Mouse (Mus musculus) heart, embryonic 14.5 days (tissue): ENCODE data around the gene Serpinb1c. TPM values are rescaled to one million over a fixed set of nuclear protein-coding genes. Genes with fewer than 3 reads are reported as not detected.

Experiments used
- ATAC-seq: fragments of 200-750 bp; cut with Nextera tagmentation; 2 replicates; pipeline ENCODE4 v1.8.0; 2017; ENCODE audit warnings: low read depth, moderate TSS enrichment; ENCODE audit not compliant: insufficient number of reproducible peaks, insufficient read depth, low FRiP score
- H3K27ac ChIP-seq, 2 experiments: fragments of 200-500 bp in 1 of 2; fragments of 300-500 bp in 1 of 2; sonication (generic) in 1 of 2; replicated peaks in 1 of 2; 2 replicates each; pipeline ENCODE4 v1.5.1; 2012 to 2014; ENCODE audit warnings: low read depth in 2 of 2, low read length in 2 of 2, control low read depth in 1 of 2, mild to moderate bottlenecking in 1 of 2, mixed read lengths in 1 of 2; ENCODE audit not compliant: control insufficient read depth in 1 of 2, insufficient read depth in 1 of 2
- H3K27me3 ChIP-seq: fragments of 300-500 bp; sonication (generic); 2 replicates; pipeline ENCODE4 v1.6.1; 2014; ENCODE audit warnings: mild to moderate bottlenecking, low read length, control low read depth; ENCODE audit not compliant: control insufficient read depth, insufficient read depth
- H3K36me3 ChIP-seq: fragments of 300-500 bp; sonication (generic); 2 replicates; pipeline ENCODE4 v1.6.1; 2014; ENCODE audit warnings: mild to moderate bottlenecking, control low read depth, low read length, mixed read lengths; ENCODE audit not compliant: control insufficient read depth, insufficient read depth
- H3K4me1 ChIP-seq, 2 experiments: fragments of 200-500 bp in 1 of 2; fragments of 300-500 bp in 1 of 2; sonication (generic) in 1 of 2; 2 replicates each; pipeline ENCODE4 v1.6.1; 2012 to 2014; ENCODE audit warnings: low read length in 2 of 2, control low read depth in 1 of 2, mixed read lengths in 1 of 2; ENCODE audit not compliant: control insufficient read depth in 2 of 2, insufficient read depth in 2 of 2
- H3K4me2 ChIP-seq: fragments of 300-500 bp; sonication (generic); 2 replicates; pipeline ENCODE4 v1.6.1; 2014; ENCODE audit warnings: mild to moderate bottlenecking, low read length
- H3K4me3 ChIP-seq, 2 experiments: fragments of 200-500 bp in 1 of 2; fragments of 300-500 bp in 1 of 2; sonication (generic) in 1 of 2; 2 replicates each; pipeline ENCODE4 v1.5.1; 2012 to 2014; ENCODE audit warnings: low read length in 2 of 2, mild to moderate bottlenecking in 2 of 2, control low read depth in 1 of 2, low read depth in 1 of 2, moderate library complexity in 1 of 2; ENCODE audit not compliant: control insufficient read depth in 1 of 2, insufficient read depth in 1 of 2
- H3K9ac ChIP-seq: fragments of 300-500 bp; sonication (generic); 2 replicates; pipeline ENCODE4 v1.6.1; 2014; ENCODE audit warnings: mild to moderate bottlenecking, low read length
- H3K9me3 ChIP-seq: fragments of 300-500 bp; sonication (generic); 2 replicates; pipeline ENCODE4 v1.6.1; 2016; ENCODE audit warnings: low read length, control low read depth; ENCODE audit not compliant: control insufficient read depth
- WGBS: fragments of 180-500 bp; shearing (Covaris S2); extraction: QIAGEN DNeasy Blood & Tissue Kit; methylation state at CpG from one replicate; pipeline ENCODE4 v1.1.7; 2014; 5-methylcytosine and 5-hydroxymethylcytosine counted together
- polyA plus RNA-seq: library from polyadenylated mRNA; unstranded; fragments of >200 nt; fragmentation: Nextera tagmentation; extraction: Ambion mirVana; gene quantifications from 2 replicates; pipeline ENCODE4 v1.2.1, GENCODE M21; 2014

Gene Serpinb1c
- polyA plus RNA-seq, 1 experiment from 2014 or later: not detected

DNA sequence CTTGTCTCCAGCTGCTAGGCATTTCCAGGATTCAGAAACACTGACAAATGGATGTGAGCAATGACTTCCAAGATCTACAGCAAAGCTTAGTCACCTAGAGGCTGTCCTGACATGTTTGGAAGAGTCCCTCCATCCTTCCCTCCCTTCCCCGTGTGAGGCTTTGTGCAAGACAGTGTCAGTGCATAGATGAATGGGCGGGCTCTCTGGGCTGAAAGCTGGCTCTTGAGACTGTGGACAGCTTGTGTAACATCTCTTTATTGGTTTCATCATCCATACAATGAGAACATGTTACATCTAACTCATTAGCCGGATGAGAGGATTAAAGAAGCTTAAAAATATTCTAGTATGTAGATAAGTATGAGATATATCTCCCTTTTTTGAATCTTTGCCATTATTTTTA is 65.2 kb downstream of the Serpinb1c start:
- Histone ChIP-seq H3K4me3 (no peak overlapping the region), H3K4me1 (no peaks in the 10 kb centered on the region), H3K9ac (no peak overlapping the region), H3K9me3 (no peaks in the 10 kb centered on the region), H3K27me3 (no peaks in the 10 kb centered on the region), H3K27ac (no peak overlapping the region), H3K36me3 (no peaks in the 10 kb centered on the region), H3K4me2 (no peak overlapping the region)
- no peak for ATAC-seq
- WGBS: 71% methylated on average over 3 of the region's 3 CpGs

DNA sequence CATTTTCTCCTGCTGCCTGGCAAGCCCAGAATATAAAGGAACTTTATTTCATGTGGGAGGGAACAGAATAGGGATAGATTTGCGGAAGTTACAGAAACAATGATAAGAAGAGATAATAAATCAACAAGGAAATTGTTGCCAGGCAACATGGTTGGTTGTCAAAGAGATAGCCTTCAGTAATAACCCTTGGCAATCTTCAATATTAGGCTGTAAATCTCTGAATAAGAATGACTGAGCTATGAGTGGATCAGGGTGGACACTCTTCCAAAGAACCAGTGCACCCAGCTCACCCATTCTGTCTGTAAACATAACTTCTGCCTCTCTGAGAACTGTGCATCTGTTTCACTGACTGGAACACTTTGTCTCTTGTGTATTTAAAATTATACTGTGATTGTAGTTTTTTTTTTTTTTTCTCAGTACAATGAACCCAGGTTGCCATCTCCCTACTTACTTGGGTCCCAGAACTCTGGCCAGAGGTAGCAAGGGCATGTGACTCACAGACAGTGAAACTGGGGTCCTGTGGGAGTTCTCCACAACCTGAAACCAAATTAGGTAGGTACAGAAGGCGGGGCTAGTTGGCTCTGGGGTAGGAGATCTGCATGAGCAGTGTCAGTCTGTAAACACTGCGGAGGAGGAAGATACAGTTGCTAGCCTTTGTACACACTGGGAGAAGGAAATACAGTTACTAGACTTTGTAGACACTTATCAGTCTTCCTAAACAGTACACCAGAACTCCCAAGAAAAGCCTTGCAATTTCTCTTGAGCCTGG is 66.3 kb downstream of the Serpinb1c start:
- no peak for ATAC-seq
- WGBS: 68% methylated on average over 3 of the region's 3 CpGs
- H3K4me2 ChIP-seq: no peak overlapping the region

More for the DNA sequence above, 66.3 kb downstream of the Serpinb1c start:
- H3K9me3 ChIP-seq: no peaks in the 10 kb centered on the region
- no peaks in the 10 kb centered on the region for H3K4me1 ChIP-seq
- H3K27ac ChIP-seq: no peak overlapping the region
- no peak overlapping the region for H3K9ac ChIP-seq
- no peaks in the 10 kb centered on the region for H3K36me3 ChIP-seq
- H3K4me3 ChIP-seq: no peak overlapping the region
- no peaks in the 10 kb centered on the region for H3K27me3 ChIP-seq

Other genes starting within 250 kb of the Serpinb1c start
- gene Mylk4, start 114.3 kb downstream of the Serpinb1c start, polyA plus RNA-seq: 0.46 and 1.3 TPM in 2 replicates
- 17.6 and 19.7 TPM in 2 replicates for gene Wrnip1, start 96.2 kb downstream of the Serpinb1c start, polyA plus RNA-seq
- not detected in 2 replicates for gene D930007J09Rik, start 95.4 kb downstream of the Serpinb1c start, polyA plus RNA-seq
- gene Serpinb1a, start 47.0 kb downstream of the Serpinb1c start, polyA plus RNA-seq: 7.3 and 7.7 TPM in 2 replicates
- 22.0 and 23.9 TPM in 2 replicates for gene Serpinb6b, start 67.0 kb upstream of the Serpinb1c start, polyA plus RNA-seq
- 7.0 and 9.0 TPM in 2 replicates for gene Serpinb9, start 105.0 kb upstream of the Serpinb1c start, polyA plus RNA-seq
- 0.39 TPM in 2 replicates for gene Serpinb9b, start 129.2 kb upstream of the Serpinb1c start, polyA plus RNA-seq
- gene Serpinb1b, start 180.4 kb upstream of the Serpinb1c start, polyA plus RNA-seq: 0.11 TPM in 1 of 2 replicates, not detected in the other